Mouse (Mus musculus) layer of hippocampus, adult 11-12 months (tissue): ENCODE measurements around the gene Mllt10.
A peak's percentile ranks its signal among the peaks of the same experiment; 100 is the strongest.

ENCODE experiments used
- DNase-seq: peaks from one replicate; pipeline ENCODE4 v3.0.0; 2022; ENCODE audit warnings: low spot score

Mllt10 gene

DNA sequence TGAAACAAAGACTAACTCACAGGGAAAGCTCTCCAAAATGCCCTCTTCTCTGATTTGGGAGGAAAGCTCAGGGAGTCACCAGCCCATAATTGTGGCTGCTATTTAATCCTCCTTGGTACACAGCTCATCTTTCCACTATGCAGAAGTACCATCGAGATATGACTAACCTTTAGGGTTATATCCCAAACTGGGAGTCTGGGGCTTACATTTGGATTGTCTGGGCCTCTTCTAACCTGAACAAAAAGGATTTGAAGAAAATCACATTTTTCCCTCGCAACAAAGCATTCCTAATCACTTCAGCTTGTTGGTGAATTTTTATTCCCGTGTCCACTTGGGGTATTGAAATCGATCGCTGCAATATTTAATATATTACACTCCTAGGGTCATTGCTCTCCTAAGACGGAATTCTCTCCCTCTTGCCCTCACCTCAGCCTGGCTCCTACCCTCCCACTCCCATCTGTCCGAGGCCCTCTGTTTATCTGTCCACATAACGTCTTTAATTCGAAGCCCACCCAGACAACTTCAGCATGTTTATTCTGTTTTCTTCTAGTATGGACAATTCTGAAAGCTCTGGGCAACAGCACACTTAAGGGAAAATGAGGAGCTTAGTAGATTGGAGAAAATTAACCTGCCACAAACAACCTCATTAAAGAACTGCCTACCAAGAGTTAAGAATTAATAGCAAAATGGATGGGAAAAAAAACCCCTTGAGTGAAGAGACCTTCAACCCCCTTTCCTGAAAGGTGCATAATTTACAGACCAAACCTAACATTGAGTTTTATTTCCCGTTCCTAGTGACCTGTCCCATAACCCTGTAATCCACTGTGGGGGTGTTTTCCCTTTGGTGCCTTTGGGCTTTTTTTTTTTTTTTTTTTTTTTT is 20.4 kb upstream of the Mllt10 start:
- DNase-seq: no peak

DNA sequence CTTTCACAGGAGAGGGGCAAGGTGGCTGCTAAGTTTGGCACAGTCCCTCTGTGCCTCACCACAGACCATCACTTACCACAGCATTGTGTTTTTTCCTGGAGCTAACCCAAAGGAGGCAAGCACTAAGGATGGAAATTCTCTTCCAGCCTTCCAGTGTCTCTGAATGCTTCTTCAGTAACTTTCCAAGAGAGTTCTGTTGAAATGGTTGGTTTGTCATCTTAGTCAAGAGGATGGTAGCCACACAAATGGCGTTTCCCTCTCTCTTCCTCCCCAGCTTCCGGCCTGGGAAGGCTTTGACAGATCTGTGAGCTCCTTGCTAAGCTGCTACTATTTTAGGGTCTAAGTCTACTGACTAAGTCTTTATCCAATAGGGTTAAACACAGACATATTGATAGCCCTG is 17.5 kb upstream of the Mllt10 start, which contains the start of gene A930004D18Rik:
A930004D18Rik (minus strand) TSS at position 247 of the 400 bp plus-strand sequence.
- no peak for DNase-seq

DNA sequence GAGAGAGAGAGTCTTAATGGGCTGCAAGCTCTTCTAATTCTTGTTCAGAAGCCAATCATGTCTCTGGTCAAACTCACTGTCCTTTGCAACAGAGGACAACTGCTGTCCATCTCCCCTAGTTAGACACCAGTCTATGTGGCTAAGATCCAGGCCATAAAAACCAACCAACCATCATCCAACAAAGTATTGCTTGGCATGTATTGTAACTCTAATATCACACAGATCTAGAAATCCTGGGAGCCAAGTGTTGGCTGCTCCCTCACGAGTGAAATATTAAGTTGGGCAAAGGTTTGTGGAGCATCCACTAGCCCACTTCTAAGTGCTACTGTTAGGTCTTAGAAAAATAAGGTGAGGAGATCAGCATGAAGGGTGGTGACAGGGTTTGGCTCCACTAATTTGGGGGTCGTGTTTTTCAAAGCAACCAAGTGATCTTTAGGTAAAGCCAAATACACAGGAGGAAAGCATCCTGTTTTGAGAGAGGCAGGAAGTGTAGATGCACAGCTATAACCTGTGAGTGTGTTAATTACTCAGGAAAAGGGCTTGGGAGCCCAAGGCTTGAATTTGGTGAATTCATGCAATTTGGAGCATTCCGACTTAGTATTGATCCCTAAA is 16.8 kb upstream of the Mllt10 start:
- no peak for DNase-seq

DNA sequence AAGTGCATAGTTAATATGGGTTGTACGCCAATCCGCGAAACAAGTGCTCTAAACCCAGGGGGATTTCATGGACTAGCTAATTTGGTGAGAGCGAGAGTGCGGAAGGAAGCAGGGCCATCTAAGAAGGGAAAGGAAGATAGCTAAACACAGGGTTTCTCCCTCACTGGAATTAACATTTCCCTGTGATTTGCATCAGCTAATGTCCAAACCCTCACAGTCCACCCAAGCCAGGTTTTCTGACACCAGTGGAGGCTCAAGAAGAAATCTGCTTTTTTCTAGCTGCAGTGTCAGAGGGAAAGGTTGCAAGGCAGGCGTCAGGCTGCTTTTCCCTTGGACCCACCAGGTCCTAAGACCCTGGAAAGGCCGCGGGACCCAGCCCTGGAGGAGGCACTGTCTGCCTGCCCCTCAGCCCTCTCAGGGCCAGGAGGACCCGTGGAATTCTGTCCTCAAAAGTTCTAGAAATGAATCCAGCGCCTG is 16.1 kb upstream of the Mllt10 start:
- DNase-seq: no peak

DNA sequence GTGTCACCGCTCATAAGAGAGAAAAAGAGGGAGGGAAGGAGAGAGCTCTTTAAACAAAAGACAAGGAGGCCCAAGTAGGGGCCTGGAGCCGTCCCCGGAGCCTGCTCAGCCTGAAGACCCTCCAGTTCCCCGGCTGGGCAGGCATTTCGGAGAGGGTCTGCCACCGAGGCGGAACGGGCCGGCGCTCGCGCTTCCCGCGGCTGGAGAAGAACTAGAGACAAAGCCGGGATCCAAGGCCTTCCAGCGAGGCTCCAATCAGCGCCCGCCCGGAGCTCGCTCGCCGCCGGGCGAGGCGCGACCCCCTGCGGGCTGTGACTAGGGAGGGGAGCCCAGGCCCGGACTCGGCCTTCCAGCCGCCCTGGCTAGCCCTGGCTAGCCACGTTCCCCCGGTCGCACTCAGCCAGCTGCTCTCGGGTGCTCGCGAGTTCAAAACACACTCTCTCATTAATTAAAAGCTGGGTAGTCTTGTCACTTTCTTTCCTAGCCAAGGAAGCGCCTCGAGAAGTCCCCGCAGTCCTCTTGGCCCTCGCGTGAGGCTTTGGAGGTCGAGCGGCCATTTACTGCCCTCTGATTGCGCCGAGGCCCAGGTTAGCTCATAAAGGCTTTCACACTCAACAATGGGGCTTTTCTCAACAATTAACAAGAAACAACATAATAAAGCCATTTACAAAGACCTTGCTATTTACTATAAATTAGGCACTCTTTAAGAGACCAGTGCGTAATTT is 15.3 kb upstream of the Mllt10 start:
- DNase-seq: no peak

DNA sequence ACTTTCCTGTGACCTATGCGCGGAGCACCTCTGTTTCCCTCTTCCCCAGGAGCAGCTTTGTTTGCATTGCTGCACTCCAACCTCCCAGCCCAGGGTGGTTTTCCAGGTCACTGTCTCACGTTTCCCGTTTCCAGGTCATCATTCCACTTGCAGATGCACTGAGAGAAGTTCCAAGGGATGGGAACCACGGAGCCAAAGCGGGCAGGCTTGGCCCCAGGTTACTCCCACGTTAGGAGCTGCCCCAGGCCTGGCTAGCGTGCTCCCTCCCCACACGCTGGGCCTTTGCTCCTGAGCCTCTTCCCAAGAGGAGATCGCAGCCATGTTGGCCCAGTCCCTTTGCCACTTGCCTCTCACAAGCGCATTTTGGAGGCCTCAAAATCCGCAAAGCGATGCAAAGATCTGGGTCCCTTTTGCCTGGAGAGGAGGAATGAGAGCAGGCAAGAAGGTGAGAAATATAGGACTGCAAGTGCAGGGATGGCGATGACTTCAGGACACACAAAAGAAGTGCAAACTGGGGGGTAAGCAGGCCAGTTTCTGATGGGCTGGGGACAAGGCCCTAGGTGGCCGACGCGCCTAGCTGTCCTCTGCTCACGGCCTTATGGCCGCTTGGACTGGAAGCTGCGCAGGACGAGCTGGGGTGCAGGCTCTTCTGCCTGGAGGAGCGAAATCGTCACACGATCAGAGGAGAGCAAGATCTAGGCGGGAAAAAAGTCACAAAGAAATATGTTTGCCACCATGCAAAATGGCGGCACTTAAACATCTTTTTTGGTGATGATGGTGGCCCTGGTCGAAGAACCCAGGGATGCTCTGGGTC is 14.5 kb upstream of the Mllt10 start:
- DNase-seq: no peak

DNA sequence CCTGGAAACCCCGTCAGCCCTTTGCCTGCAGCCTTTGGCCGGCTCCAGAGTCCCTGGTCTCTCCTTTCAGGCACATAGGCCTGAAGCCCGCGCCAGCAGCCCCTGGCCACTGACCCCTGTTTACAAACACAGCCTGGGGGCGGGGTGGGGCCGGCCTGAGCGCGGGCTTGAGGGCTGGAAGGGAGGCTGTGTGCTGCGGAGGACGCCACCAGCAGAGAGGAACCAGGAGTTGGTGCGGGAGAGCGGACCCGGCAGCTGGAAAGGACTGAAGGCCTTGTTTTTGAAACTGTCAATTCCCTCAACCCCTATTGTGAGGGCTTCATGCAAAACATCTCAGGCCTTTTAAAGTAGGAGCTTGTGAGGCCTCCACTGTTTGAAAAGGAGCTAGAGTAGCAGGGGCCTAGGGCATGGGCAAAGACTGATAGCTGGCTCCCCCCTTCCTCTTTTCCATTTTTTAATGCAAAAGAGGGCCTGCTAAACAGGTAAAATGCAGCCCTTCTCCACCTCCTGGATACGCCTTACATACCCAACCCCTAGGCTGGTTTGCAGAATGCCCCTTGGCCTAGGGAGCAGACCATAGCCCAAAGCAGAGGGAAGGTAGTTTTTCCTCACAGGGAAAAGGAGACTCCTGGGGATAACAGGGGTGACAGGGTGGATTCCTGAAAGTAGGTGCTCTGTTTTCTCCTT is 13.7 kb upstream of the Mllt10 start:
- no peak for DNase-seq

DNA sequence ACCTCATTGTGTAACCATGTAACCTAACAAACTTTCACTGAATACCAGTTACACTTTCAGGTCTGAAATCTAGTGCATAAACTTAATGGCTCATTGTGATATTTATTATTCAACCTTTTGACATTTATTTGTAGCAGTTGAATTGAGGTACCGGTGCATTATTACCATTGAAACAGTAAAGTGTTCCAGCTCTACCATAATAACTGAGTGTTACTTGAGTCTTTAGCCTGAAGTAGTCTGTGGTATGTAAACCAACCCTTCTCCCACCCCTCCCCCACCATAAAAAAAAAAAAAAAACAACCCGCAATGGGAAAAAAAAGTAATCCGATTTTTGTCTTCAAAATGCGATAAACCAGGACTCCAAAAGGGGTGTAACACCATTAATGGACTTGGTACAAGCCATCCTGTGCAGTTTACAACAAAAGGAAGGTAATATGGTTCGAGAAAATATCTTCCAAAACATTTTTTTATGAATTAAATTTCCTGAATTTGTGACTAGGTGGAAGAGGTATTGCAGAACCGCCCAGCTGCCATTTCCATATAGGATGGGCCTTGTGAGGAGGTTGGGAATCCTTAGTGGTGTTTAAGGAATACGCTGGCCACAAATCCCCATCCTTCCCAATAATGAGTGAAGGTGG is 9.8 kb upstream of the Mllt10 start:
- DNase-seq: no peak

DNA sequence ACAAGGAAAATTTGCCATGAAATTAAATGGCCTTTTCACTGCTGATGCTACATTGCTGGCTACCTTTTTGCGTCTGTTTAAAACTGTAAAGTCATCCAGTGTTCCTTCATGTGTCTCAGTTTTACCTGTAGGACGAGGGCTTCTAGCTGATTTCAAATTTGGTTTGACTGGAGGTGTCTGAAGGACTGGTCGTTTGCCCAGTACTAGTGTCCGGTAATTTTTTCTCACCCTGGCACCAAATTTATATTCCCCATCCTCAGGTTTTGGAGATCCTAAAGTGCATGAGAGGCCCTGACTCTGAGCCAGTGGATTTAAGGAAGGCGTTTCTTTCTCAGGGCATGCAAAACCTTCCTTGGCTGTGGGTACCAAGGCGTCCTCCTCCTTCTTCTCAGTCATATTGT is 9.3 kb upstream of the Mllt10 start:
- no peak for DNase-seq

DNA sequence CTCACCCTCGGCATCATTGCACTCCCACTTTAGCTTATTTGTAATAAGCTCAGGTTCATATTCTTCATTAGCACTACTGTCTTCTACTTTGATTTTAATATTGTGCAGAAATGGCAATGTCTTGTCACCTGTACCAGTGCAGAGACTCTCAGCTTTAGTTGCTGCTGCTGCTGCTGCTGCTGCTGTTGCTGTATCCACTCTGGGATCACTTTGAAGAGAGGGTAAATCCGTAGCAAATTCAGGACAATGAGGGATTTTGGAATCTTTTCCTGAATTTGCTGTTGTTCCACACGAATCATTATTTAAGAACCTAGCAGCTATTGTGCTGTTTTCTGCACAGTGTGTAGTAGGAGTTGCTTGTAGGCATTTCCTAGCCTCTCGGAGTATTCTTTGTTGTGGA is 8.9 kb upstream of the Mllt10 start:
- no peak for DNase-seq

DNA sequence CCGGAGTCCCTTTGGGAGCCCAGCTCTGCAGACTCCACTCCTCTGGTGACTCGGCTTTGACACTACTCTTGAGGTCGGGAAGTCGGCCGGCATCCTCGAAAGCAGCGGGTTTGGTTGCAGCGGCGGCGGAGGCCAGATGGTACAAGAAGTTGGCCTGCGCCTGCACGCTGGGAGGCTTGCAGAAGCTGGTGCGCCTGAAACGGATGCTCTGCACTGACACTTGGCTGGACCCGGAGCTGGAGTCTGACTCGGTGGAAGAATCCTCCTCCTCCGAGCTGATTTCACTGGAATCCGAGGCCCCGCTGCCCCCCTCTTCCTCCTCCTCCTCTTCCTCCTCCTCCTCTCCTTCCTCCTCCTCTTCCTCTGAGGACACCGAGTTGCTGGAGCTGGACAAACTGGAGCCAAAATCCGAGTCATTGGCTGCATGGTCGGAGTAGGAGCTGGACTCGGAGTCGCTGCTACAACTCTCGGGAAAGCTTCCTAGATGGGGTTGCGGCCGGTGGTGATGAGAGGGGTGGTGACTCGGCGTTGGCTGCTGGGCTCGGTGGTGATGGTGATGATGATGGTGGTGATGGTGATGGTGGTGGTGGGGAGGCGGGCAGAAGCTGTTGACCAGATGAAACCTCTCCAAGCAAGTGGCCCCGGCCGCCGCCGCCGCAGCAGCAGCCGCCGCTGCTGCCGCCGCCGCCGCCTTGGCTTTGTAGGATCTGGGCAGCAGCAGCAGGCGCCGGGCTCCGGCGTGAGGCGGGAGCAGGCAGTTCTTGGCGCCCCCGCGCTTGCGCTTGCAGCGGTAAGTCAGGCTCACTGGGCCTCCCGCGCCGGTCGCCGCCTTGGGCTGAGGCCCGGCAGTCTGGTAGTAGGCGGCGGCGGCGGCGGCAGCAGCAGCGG is 8.0 kb upstream of the Mllt10 start:
- DNase-seq: peak; percentile 73

DNA sequence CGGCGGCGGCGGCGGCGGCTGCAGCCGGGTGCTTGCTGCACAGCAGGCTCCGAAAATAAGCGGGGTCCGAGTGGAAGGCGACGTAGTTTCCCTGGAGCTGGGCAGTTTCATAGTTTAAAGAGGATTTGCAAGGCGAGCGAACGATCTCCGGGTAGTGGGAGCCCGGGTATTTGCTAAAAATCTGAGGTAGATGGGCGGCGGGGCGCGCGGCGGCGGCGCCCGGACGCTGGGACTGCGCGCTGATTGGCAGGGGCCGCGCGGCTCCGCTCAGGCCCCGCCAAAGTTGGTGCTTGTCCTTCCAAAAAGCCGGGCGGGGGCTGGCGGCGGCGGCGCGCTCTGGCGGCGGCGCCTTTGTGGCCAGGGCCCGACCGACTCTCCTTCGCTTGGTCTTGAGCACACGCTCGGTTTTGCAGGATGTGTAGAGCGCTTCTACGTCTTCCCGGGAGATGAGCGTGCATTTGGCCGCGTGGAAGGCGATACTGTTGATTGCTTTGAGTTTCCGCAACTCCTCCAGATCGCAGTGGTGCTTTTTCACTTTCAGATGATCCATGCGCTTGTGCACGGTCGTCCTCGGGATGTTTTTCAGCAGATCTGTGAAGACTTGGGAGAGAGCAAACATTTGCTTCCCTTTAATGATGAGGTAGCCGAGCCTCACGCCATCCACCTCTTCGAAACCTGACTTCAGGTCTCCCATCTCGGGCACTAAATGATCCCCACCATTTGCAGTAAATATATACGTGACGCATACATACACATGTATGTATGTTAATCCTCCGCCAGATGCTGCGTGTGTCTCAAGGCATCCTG is 7.2 kb upstream of the Mllt10 start:
- peak; percentile 67 for DNase-seq

DNA sequence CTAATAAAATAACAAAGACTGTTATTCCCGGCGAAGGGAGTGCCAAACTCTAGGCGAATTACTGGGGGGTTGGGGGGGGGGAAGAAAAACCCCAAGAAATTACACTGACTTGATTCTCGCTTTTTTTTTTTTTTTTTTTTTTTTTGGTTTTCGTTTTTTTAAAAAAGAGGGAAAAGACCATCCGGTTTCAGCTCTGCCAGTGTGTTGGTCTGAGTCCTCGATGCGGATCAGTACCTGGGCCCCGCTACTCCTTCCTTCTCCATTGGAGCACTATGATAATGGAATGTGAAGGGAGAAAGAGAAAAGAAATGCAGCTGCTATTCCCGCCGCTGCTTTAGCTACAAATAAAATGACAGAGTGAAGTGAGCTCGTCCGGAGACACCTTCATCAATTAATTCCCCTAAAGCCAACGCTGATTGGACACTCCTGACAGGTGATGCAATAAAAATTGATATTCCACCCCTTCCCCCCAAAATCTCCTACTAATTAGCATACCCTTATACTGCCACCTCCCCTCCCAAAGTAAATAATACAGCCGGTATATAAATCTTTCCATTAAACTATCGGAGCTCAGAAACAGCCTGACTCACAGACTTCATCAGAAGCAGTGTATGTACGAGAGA is 6.5 kb upstream of the Mllt10 start, which contains the start of gene Skida1:
Skida1 (minus strand) TSS at position 599 of the 623 bp plus-strand sequence.
- DNase-seq: no peak

DNA sequence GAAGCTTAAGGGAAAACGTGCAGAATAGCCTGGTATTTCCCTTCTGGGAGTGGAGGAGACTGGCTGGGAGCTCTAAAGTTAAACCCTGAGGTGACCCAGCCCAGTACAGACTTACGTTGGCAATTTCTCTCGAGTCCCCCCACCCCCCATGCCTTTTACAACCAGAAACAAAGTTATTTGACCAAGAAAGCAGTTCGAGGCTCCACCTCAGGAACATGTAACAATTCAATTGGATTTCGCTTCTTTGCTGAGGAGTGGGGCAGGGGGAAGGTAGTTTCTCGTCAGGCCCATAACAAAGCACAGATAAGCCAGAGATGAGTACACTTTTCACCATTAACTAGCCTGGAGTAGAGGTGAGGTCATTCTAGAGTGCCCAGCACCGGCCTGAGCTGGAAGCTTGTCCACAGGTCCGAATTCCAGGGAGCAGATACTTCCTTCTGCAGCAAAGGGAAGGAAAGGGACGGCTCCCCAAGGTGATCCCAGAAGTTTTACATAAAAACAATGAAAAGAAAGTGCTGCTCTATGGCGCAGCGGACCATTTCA is 5.7 kb upstream of the Mllt10 start:
- no peak for DNase-seq

DNA sequence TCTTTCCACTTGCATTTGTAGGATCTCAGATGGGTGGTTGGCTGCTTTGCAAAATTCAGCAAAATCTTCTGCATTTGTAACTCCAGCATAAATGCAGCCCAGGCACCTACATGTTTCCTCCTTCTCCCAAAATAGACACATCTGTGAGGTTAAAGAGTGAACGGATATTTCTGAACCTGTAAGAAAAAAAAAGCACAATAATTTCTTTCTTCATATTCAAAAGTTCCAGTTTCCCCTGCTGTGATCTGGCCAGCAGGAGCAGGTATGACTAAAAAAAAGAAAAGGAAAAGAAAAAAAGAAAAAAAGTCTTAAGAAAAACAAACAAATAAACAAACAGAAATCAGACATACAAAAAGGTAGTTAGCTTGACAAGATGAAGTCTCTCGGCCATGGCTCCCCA is 5.0 kb upstream of the Mllt10 start:
- no peak for DNase-seq

DNA sequence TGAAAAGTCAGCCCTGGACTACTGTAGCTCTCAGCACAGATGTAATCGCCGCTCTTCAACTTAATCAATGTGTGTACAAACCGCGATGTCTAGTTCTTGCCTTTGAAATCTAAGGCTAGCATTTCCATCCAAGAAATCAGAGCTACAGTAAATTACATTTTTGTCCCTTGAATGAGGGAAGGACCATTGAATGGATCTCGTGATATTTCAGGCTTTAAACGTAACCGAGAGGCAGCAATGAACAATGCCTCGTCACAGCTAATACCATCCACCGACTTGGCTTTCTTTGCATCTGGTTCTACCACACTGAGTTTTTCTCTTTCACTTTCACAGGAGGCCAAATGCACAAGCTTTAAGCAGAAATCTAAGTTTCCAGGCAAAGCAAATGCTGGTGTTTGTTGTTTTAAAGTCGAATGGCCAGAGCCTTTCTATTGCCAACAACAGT is 4.5 kb upstream of the Mllt10 start:
- no peak for DNase-seq

DNA sequence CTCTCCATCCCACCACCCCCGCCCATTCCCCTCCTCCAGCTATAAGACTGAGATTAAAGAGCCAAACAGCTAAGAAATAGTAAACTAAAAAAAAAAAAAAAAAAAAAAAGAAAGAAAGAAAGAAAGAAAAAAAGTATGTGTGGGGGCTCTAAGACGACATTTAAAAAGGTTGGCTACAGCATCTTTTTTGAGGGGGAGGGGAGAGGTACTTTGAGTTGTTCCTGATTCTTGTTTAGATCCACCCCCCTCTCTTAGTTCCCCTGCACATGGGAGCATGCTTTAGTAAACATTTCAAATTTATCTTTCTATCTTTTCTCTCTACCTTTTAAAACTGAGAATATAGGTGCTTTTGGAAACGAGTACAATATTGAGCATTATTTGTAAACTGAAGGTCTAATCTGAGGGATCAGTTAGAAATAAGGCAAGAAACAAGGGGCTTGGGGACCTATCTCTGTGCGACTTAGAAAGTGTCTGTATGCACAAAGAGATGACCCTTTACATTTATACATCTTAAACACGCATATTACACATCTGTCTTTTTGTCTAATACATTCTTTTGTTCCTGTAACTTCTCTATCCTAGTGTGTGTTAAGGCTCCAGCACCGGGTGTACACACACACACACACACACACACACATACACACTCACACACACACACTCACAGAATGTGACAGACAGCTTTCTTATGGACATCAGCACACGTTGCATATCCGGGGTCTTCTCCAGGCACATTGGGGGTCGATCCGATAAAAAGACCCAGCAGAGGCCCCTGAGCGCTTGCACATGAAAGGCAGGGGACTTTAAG is 3.8 kb upstream of the Mllt10 start:
- no peak for DNase-seq
